Mouse (Mus musculus): ENCODE results near the gene Nol6.

Gene Nol6

GRCm38 (mm10) chr4:41078726-41079125 lies 45.5 kb downstream of the Nol6 start:
- DNase-seq = no peak

GRCm38 (mm10) chr4:41074461-41074860 lies 49.8 kb downstream of the Nol6 start:
- no peak for DNase-seq

- no peak for DNase-seq
Observed at GRCm38 (mm10) chr4:41073008-41073817, 51.0 kb downstream of the Nol6 start.

GRCm38 (mm10) chr4:41071500-41072429 lies 52.5 kb downstream of the Nol6 start:
- no peak for DNase-seq

GRCm38 (mm10) chr4:41065196-41065595 lies 59.1 kb downstream of the Nol6 start:
- DNase-seq = no peak
